Mouse (Mus musculus) kidney, adult 2 months (tissue): ENCODE measurements around the gene Srcin1.

ENCODE experiments used
- CTCF ChIP-seq: fragments of 200-500 bp; conservative IDR thresholded peaks from 2 replicates; pipeline ENCODE4 v1.5.1; 2011; ENCODE audit warnings: low read depth, mild to moderate bottlenecking, control low read depth, low read length, moderate library complexity, mixed read lengths; ENCODE audit not compliant: insufficient read depth, insufficient read length
- POLR2A ChIP-seq: fragments of 200-500 bp; IDR thresholded peaks from one replicate; pipeline ENCODE4 v1.6.1; 2011; ENCODE audit warnings: low read depth, low read length, control low read depth

- no peak for TF ChIP-seq CTCF
- TF ChIP-seq POLR2A: no peak
These were observed 112.0 kb downstream of the Srcin1 start for GRCm38 (mm10) chr11:97463991-97464390.
